Mouse (Mus musculus): ENCODE measurements at regions not wholly inside any gene's neighbourhood (a gene's known extent, or its start where the extent isn't known, plus 50 kb on each side); places are given as distances from the start of the nearest gene placed in this dataset.
"Not testable (repeated sequence)": the region's sequence is repeated elsewhere in the genome, so short reads cannot be mapped to it uniquely, and the experiment has no call there.

DNA sequence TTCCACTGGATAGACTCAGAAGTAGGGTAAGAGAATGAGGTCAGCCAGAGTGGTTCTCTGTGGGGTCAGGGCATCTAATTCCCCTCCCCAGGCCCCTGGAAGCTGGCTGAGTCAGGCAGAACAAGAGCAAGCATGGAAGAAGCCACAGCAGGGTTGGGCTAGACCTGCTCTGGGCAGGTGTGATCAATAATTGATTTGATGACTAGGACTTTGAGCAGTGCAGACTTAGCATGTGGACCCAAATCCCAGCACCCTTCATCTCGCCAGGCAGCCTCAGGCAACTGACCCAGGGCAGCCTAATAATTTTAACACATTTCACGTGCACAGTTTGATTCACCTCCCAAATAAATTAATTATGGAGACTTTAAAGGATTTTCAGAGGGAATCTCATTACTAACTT lies 67.2 kb downstream of the Qdpr start:
- H3K27me3 ChIP-seq (replicated peaks; ENCODE audit: control insufficient read depth, insufficient read depth, low read length) = no peaks in the 10 kb centered on the region
- no peak for ATAC-seq (replicated peaks; ENCODE audit: low FRiP score)
- H3K4me3 ChIP-seq (ENCODE audit: low read depth, low read length) = no peak overlapping the region
- no peaks in the 10 kb centered on the region for H3K4me1 ChIP-seq (replicated peaks; ENCODE audit: control insufficient read depth, insufficient read depth, low read length)
- H3K9me3 ChIP-seq (ENCODE audit: control insufficient read depth, low read length) = no peaks in the 10 kb centered on the region
- H3K36me3 ChIP-seq (ENCODE audit: control insufficient read depth, insufficient read depth, low read length) = no peaks in the 10 kb centered on the region
- no peak overlapping the region for H3K4me2 ChIP-seq
- 64% methylated on average over 2 of the region's 2 CpGs for WGBS
- no peak for DNase-seq (ENCODE audit: low spot score)
- no peak overlapping the region for H3K9ac ChIP-seq (ENCODE audit: low read depth, low read length)
- H3K27ac ChIP-seq (ENCODE audit: low read depth, low read length) = no peak overlapping the region

DNA sequence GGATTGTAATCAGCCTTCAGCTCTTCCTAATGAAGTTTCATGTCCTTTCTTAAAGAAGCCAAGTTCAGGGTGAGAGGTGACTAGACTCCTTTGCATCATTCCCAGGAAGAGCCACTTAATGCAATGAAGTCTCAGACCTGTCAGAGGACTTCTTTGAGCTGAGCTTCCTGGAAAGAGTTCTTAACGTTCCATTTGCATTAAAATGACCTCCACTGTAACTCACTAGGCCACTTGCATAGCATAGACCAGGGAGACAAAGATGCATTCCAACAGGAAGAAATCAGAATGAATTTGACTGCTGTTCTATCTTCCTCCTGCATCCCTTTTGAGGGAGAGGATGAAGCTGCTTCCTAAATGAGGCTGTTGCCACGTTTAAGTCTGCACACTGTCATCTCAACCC lies 71.5 kb downstream of the Qdpr start:
- no peaks in the 10 kb centered on the region for H3K9me3 ChIP-seq (ENCODE audit: control insufficient read depth, low read length)
- H3K36me3 ChIP-seq (ENCODE audit: control insufficient read depth, insufficient read depth, low read length) = no peaks in the 10 kb centered on the region
- DNase-seq (ENCODE audit: low spot score) (no peak), ATAC-seq (replicated peaks; ENCODE audit: low FRiP score) (no peak)
- no peak overlapping the region for H3K4me3 ChIP-seq (ENCODE audit: low read depth, low read length)
- H3K9ac ChIP-seq (ENCODE audit: low read depth, low read length) = no peak overlapping the region
- H3K27ac ChIP-seq (ENCODE audit: low read depth, low read length) = no peak overlapping the region
- no peak overlapping the region for H3K4me2 ChIP-seq
- WGBS = 9% methylated on average over 2 of the region's 2 CpGs
- H3K27me3 ChIP-seq (replicated peaks; ENCODE audit: control insufficient read depth, insufficient read depth, low read length) = no peaks in the 10 kb centered on the region
- H3K4me1 ChIP-seq (replicated peaks; ENCODE audit: control insufficient read depth, insufficient read depth, low read length) = no peaks in the 10 kb centered on the region

DNA sequence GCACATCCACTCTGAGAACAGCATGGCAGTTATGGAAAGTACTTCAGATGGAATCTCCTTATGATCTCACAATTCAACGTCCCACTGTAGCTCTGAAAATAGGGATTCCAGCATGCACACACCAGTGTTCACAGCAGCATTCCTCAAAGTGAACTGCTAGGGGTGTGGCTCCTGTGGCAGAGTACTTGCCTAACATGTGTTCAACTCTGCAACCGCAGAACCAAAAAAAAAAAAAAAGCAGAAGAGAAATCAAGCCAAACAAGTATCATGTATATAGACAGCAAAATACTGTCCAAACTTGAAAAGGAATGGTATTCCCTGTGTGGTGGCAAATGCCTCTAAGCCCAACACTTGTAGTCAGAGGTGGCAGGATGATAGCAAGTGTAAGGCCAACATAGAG lies 77.0 kb downstream of the Qdpr start:
- Histone ChIP-seq H3K4me1 (replicated peaks; ENCODE audit: control insufficient read depth, insufficient read depth, low read length) (no peaks in the 10 kb centered on the region), H3K36me3 (ENCODE audit: control insufficient read depth, insufficient read depth, low read length) (no peaks in the 10 kb centered on the region), H3K27ac (ENCODE audit: low read depth, low read length) (no peak overlapping the region), H3K9me3 (ENCODE audit: control insufficient read depth, low read length) (no peaks in the 10 kb centered on the region), H3K4me2 (no peak overlapping the region), H3K27me3 (replicated peaks; ENCODE audit: control insufficient read depth, insufficient read depth, low read length) (no peaks in the 10 kb centered on the region), H3K9ac (ENCODE audit: low read depth, low read length) (no peak overlapping the region), H3K4me3 (ENCODE audit: low read depth, low read length) (no peak overlapping the region)
- no peak for DNase-seq (ENCODE audit: low spot score)
- 74% methylated on average over 2 of the region's 2 CpGs for WGBS
- ATAC-seq (replicated peaks; ENCODE audit: low FRiP score) = no peak

DNA sequence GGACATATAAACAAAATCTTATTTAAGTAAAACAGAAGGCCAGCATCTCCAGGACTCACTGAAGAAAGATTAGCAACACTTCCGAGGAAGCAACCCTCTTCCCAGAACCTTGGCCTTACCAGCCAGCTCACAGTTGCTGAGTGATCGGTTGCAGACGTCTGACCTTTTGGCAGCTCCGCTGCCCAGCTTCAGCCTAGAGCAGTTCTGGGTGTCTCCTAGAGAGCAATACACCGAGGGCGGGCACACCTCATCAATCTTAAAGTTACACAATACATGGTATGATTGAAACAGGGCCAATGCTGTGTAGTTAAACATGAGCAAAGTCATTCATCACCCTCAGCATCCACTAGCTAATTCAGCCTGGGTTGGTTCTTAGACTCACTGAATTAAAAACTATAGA lies 81.6 kb downstream of the Qdpr start:
- H3K36me3 ChIP-seq (ENCODE audit: control insufficient read depth, insufficient read depth, low read length) = no peaks in the 10 kb centered on the region
- DNase-seq (ENCODE audit: low spot score) = no peak
- 61% methylated on average over 6 of the region's 6 CpGs for WGBS
- H3K27me3 ChIP-seq (replicated peaks; ENCODE audit: control insufficient read depth, insufficient read depth, low read length) = no peaks in the 10 kb centered on the region
- no peak overlapping the region for H3K9ac ChIP-seq (ENCODE audit: low read depth, low read length)
- no peak overlapping the region for H3K4me3 ChIP-seq (ENCODE audit: low read depth, low read length)
- ATAC-seq (replicated peaks; ENCODE audit: low FRiP score) = no peak
- no peak overlapping the region for H3K4me2 ChIP-seq
- H3K27ac ChIP-seq (ENCODE audit: low read depth, low read length) = no peak overlapping the region
- no peaks in the 10 kb centered on the region for H3K4me1 ChIP-seq (replicated peaks; ENCODE audit: control insufficient read depth, insufficient read depth, low read length)
- no peaks in the 10 kb centered on the region for H3K9me3 ChIP-seq (ENCODE audit: control insufficient read depth, low read length)

DNA sequence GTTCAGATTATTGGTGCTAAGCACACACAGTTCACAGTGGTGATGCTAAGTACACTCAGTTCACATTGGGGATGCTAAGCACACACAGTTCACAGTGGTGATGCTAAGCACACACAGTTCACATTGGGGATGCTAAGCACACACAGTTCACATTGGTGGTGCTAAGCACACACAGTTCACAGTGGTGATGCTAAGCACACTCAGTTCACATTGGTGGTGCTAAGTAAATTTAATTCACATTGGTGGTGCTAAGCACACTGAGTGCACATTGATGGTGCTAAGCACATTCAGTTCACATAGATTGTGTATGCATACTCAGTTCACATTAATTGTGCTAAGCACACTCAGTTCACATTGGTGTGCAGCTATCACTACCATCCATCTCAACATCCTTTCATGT lies 89.8 kb downstream of the Qdpr start:
- Histone ChIP-seq H3K4me2 (no peak overlapping the region), H3K27ac (ENCODE audit: low read depth, low read length) (no peak overlapping the region), H3K9ac (ENCODE audit: low read depth, low read length) (no peak overlapping the region), H3K4me1 (replicated peaks; ENCODE audit: control insufficient read depth, insufficient read depth, low read length) (no peaks in the 10 kb centered on the region), H3K4me3 (ENCODE audit: low read depth, low read length) (no peak overlapping the region), H3K9me3 (ENCODE audit: control insufficient read depth, low read length) (no peaks in the 10 kb centered on the region), H3K27me3 (replicated peaks; ENCODE audit: control insufficient read depth, insufficient read depth, low read length) (no peaks in the 10 kb centered on the region), H3K36me3 (ENCODE audit: control insufficient read depth, insufficient read depth, low read length) (no peaks in the 10 kb centered on the region)
- ATAC-seq (replicated peaks; ENCODE audit: low FRiP score) (no peak), DNase-seq (ENCODE audit: low spot score) (no peak)

DNA sequence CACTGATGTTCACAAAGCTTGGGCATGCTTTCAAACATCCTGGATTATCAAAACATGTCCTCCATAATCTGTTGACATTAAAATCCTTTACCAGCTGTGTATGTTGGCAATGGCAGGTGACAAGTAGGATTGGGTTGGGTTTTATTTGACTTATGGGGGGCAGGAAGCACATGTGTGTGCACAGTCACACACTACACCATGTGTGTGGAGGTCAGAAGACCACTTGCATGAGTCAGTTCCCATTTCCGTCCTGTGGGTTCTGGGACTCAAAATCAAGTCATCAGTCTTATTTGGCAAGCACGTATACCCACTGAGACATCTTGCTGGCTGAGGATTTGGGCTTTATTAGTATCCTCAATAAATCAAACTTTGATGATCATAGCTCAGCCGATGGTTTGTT lies 109.6 kb downstream of the Qdpr start:
- Histone ChIP-seq H3K4me2 (no peak overlapping the region), H3K4me3 (ENCODE audit: low read depth, low read length) (no peak overlapping the region), H3K9me3 (ENCODE audit: control insufficient read depth, low read length) (no peaks in the 10 kb centered on the region), H3K36me3 (ENCODE audit: control insufficient read depth, insufficient read depth, low read length) (no peaks in the 10 kb centered on the region), H3K27ac (ENCODE audit: low read depth, low read length) (no peak overlapping the region), H3K9ac (ENCODE audit: low read depth, low read length) (no peak overlapping the region), H3K27me3 (replicated peaks; ENCODE audit: control insufficient read depth, insufficient read depth, low read length) (no peaks in the 10 kb centered on the region), H3K4me1 (replicated peaks; ENCODE audit: control insufficient read depth, insufficient read depth, low read length) (no peaks in the 10 kb centered on the region)
- DNase-seq (ENCODE audit: low spot score) (no peak), ATAC-seq (replicated peaks; ENCODE audit: low FRiP score) (no peak)
- WGBS = 69% methylated on average over 3 of the region's 3 CpGs

DNA sequence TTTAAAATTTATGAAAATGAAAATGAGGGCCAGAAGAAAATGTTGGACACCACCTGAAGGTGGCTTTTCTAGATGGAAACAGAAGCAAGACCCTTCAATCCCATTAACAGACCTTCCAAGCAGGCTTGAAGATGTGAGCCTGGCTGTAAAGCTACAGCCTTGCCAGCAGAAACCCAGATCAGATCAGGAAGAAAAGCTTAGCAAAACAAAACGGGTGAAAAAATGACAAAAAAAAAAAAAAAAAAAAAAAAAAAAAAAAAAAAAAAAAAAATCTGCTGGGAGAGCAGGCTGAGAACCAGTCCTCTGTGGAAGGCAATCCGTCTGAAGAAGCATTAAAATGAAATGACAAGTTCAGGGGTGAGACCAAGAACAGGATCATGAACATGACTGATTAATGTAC lies 113.2 kb downstream of the Qdpr start:
- no peaks in the 10 kb centered on the region for H3K9me3 ChIP-seq (ENCODE audit: control insufficient read depth, low read length)
- H3K4me3 ChIP-seq (ENCODE audit: low read depth, low read length) = no peak overlapping the region
- DNase-seq (ENCODE audit: low spot score) (no peak), ATAC-seq (replicated peaks; ENCODE audit: low FRiP score) (no peak)
- WGBS = 53% methylated on average over 2 of the region's 2 CpGs
- no peaks in the 10 kb centered on the region for H3K4me1 ChIP-seq (replicated peaks; ENCODE audit: control insufficient read depth, insufficient read depth, low read length)
- no peaks in the 10 kb centered on the region for H3K27me3 ChIP-seq (replicated peaks; ENCODE audit: control insufficient read depth, insufficient read depth, low read length)
- no peak overlapping the region for H3K27ac ChIP-seq (ENCODE audit: low read depth, low read length)
- H3K36me3 ChIP-seq (ENCODE audit: control insufficient read depth, insufficient read depth, low read length) = no peaks in the 10 kb centered on the region
- no peak overlapping the region for H3K4me2 ChIP-seq
- no peak overlapping the region for H3K9ac ChIP-seq (ENCODE audit: low read depth, low read length)

DNA sequence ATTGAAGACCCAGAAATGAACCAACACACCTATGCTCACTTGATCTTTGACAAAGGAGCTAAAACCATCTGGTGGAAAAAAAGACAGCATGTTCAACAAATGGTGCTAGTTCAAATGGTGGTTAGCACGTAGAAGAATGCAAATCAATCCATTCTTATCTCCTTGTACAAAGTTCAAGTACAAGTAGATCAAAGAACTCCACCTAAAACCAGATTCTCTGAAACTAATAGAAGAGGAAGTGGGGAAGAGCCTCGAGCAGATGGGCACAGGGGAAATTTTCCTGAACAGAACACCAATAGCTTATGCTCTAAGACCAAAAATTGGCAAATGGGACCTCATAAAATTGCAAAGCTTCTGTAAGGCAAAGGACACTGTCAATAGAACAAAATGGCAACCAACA lies 125.6 kb downstream of the Qdpr start:
- not testable (repeated sequence) for ATAC-seq (replicated peaks; ENCODE audit: low FRiP score); DNase-seq (ENCODE audit: low spot score); H3K4me3 ChIP-seq (ENCODE audit: low read depth, low read length); H3K27ac ChIP-seq (ENCODE audit: low read depth, low read length); H3K27me3 ChIP-seq (replicated peaks; ENCODE audit: control insufficient read depth, insufficient read depth, low read length); H3K36me3 ChIP-seq (ENCODE audit: control insufficient read depth, insufficient read depth, low read length); H3K4me1 ChIP-seq (replicated peaks; ENCODE audit: control insufficient read depth, insufficient read depth, low read length); H3K9me3 ChIP-seq (ENCODE audit: control insufficient read depth, low read length); H3K4me2 ChIP-seq; H3K9ac ChIP-seq (ENCODE audit: low read depth, low read length)
- 24% methylated on average over 2 of the region's 2 CpGs for WGBS

DNA sequence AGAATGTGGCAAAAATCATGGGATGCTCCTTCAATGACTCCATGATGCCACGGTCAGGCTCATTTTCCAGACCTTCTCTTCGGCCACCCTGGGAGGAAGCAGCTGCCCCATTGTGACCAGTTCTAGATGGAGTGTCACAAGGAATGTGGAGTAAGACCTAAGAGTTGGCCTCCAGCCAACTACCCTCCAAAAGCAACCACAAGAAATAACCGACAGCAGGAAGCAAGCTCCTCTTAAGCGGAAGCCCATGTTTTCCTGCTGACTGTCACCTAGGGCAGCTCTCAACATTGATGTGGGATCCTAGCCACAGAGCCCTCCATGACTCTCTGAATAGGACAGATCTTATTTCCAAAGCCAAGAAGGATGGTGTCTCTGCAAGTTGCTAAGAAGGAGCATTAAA lies 126.5 kb downstream of the Qdpr start:
- no peak overlapping the region for H3K4me2 ChIP-seq
- ATAC-seq (replicated peaks; ENCODE audit: low FRiP score) = no peak; the same call in 1 of the 2 replicates
- H3K27ac ChIP-seq (ENCODE audit: low read depth, low read length) = no peak overlapping the region
- no peak overlapping the region for H3K9ac ChIP-seq (ENCODE audit: low read depth, low read length)
- WGBS = 45% methylated on average over 4 of the region's 4 CpGs
- no peak overlapping the region for H3K4me3 ChIP-seq (ENCODE audit: low read depth, low read length)
- no peaks in the 10 kb centered on the region for H3K4me1 ChIP-seq (replicated peaks; ENCODE audit: control insufficient read depth, insufficient read depth, low read length)
- H3K36me3 ChIP-seq (ENCODE audit: control insufficient read depth, insufficient read depth, low read length) = no peaks in the 10 kb centered on the region
- DNase-seq (ENCODE audit: low spot score) = no peak
- H3K9me3 ChIP-seq (ENCODE audit: control insufficient read depth, low read length) = no peaks in the 10 kb centered on the region
- no peaks in the 10 kb centered on the region for H3K27me3 ChIP-seq (replicated peaks; ENCODE audit: control insufficient read depth, insufficient read depth, low read length)
